Mouse (Mus musculus): ENCODE measurements around the gene Iqschfp. TPM values are rescaled to one million over a fixed set of nuclear protein-coding genes. Genes with fewer than 3 reads are reported as not detected.

Gene Iqschfp
- polyA plus RNA-seq, 1 experiment from 2014 or later: 0.10 TPM

DNA sequence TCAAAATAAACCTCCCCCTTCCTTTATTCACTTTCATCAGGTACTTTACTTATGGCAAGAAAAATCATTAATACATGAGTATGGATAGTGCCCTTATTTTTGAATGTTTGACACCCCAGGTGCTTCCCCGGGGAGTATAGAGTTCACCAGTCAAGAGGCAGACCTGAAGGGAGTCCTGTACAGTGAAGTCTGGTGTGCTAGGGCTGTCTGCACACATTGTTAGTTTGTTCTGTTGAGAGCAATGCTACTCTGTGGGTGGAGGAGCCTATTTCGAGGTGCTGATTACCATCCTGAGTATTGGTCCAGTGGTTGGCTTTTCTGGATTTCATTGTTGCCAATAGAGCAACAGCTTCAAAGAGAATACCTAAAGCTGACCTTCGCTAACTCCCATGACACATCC, 26.1 kb downstream of the Iqschfp start:
- Histone ChIP-seq H3K27ac (no peak overlapping the region), H3K36me3 (no peaks in the 10 kb centered on the region), H3K4me2 (no peak overlapping the region), H3K27me3 (replicated peaks) (no peaks in the 10 kb centered on the region), H3K4me3 (replicated peaks) (no peak overlapping the region), H3K9ac (no peak overlapping the region), H3K4me1 (no peaks in the 10 kb centered on the region), H3K9me3 (no peaks in the 10 kb centered on the region)
- ATAC-seq (ENCODE audit: insufficient read depth, low FRiP score, low read depth): no peak
- 80% methylated on average over 3 of the region's 3 CpGs for WGBS

DNA sequence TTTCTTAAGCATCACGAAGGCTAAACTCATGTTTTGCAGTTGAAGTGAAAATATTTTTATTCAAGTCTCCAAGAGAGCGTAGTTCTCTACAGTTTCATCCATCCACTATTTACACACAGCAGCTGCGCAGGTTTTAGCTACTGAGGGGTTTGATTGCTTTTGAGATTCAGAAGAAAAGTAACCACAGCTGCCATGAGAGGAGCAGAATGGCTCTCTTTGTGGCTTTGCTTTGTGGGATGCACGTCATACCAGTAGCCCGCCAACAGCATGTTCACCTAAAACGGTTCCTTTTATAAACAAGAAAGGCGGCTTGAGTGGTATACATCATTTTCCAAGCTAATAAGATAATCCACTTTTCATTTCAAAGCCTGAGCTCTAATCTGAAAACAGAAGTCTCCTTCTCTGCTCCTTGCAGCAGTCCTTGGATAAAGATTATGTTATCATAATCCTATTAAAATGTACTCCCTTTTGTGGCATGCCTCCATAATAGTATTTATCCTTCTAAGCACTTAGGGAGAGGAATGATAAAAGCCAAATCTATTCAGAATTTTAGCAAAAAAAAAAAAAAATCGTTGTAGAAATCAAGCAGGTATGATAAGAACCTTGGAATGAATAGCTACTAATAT, 26.7 kb downstream of the Iqschfp start:
- Histone ChIP-seq H3K27ac (no peak overlapping the region), H3K4me1 (no peaks in the 10 kb centered on the region), H3K4me2 (no peak overlapping the region), H3K36me3 (no peaks in the 10 kb centered on the region), H3K27me3 (replicated peaks) (no peaks in the 10 kb centered on the region), H3K4me3 (replicated peaks) (no peak overlapping the region), H3K9me3 (no peaks in the 10 kb centered on the region), H3K9ac (no peak overlapping the region)
- ATAC-seq (ENCODE audit: insufficient read depth, low FRiP score, low read depth): no peak
- 56% methylated on average over 8 of the region's 8 CpGs for WGBS

DNA sequence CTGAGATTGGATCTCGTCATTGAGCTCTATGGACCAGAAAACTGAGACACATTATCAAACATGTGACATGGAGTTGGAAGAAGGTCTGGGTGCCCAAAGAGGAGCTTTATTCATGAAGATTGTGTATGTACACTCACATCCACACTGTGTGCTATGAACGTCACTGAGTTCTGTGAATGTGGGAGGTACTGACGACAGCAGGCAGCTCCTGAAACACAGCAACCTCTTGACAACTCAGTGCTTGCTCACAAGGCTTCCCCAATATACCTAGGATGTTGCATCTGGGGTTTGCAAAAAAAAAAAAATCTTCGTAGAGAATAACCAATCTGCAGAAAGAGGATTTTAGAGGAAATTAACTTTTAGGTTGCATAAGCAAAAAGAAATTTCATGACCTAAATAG, 31.1 kb downstream of the Iqschfp start:
- Histone ChIP-seq H3K4me1 (no peaks in the 10 kb centered on the region), H3K27ac (no peak overlapping the region), H3K9me3 (no peaks in the 10 kb centered on the region), H3K4me3 (replicated peaks) (no peak overlapping the region), H3K9ac (no peak overlapping the region), H3K36me3 (no peaks in the 10 kb centered on the region), H3K27me3 (replicated peaks) (no peaks in the 10 kb centered on the region), H3K4me2 (no peak overlapping the region)
- 78% methylated on average over 4 of the region's 4 CpGs for WGBS
- no peak for ATAC-seq (ENCODE audit: insufficient read depth, low FRiP score, low read depth)

DNA sequence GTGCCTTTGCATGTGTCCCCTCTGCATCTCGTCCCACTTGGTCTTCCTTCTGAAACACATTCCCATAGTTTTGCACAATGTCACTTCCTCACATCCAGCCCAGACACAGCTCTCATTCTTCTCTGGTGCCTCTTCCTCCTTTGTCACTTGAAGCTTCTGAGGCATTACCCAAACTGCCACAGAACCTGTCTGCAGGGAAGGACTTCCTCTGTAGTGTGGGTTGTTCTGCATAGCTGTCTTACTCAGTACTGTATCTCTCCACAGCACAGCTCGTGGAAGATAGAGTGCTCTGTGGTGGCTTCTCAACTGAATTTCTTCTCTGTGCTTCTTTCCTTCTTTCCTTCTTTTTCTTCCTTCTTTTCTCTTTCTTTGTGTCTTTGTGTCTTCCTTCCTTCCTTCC, 33.4 kb downstream of the Iqschfp start:
- Histone ChIP-seq H3K4me1 (no peaks in the 10 kb centered on the region), H3K27ac (no peak overlapping the region), H3K36me3 (no peaks in the 10 kb centered on the region), H3K4me2 (no peak overlapping the region), H3K9ac (no peak overlapping the region), H3K27me3 (replicated peaks) (no peaks in the 10 kb centered on the region), H3K4me3 (replicated peaks) (no peak overlapping the region), H3K9me3 (no peaks in the 10 kb centered on the region)
- WGBS: 60% methylated on average over 2 of the region's 2 CpGs
- no peak for ATAC-seq (ENCODE audit: insufficient read depth, low FRiP score, low read depth)

- Histone ChIP-seq H3K27me3 (replicated peaks) (no peaks in the 10 kb centered on the region), H3K27ac (no peak overlapping the region), H3K9me3 (no peaks in the 10 kb centered on the region), H3K9ac (no peak overlapping the region), H3K36me3 (no peaks in the 10 kb centered on the region), H3K4me1 (no peaks in the 10 kb centered on the region), H3K4me2 (no peak overlapping the region), H3K4me3 (replicated peaks) (no peak overlapping the region)
- WGBS: 69% methylated on average over 10 of the region's 10 CpGs
- no peak for ATAC-seq (ENCODE audit: insufficient read depth, low FRiP score, low read depth)
Observed at GRCm38 (mm10) chr3:67930424-67931133, 38.5 kb downstream of the Iqschfp start.

DNA sequence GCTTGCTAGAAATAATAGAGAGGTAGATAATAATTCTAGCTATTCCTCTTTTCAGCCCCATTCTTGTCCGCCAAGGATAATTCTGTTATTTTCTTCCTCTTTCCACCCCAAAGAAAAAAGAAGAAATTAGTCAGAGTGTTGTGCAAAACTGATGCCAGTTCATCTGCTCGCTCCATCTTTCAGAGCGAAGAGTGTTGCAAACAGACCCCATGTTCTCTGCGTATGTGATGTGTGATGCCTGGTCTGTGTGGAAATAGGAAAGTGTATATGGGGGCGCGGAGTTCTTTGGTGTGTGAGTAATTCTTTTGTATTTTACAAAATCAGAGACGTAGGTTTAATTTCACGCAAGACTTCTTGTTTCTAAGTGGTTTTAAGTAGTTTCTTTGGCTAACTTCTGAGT, 39.1 kb downstream of the Iqschfp start:
- no peak overlapping the region for H3K4me2 ChIP-seq
- no peaks in the 10 kb centered on the region for H3K4me1 ChIP-seq
- WGBS: 91% methylated on average over 8 of the region's 8 CpGs
- H3K9ac ChIP-seq: no peak overlapping the region
- H3K4me3 ChIP-seq (replicated peaks): no peak overlapping the region
- no peak overlapping the region for H3K27ac ChIP-seq
- no peaks in the 10 kb centered on the region for H3K36me3 ChIP-seq
- no peaks in the 10 kb centered on the region for H3K9me3 ChIP-seq
- no peaks in the 10 kb centered on the region for H3K27me3 ChIP-seq (replicated peaks)
- ATAC-seq (ENCODE audit: insufficient read depth, low FRiP score, low read depth): no peak

- H3K27me3 ChIP-seq (replicated peaks): no peaks in the 10 kb centered on the region
- no peak for ATAC-seq (ENCODE audit: insufficient read depth, low FRiP score, low read depth)
- H3K4me3 ChIP-seq (replicated peaks): no peak overlapping the region
- no peak overlapping the region for H3K9ac ChIP-seq
- H3K4me2 ChIP-seq: no peak overlapping the region
- WGBS: 72% methylated on average over 3 of the region's 3 CpGs
- no peaks in the 10 kb centered on the region for H3K4me1 ChIP-seq
- no peak overlapping the region for H3K27ac ChIP-seq
- H3K9me3 ChIP-seq: no peaks in the 10 kb centered on the region
- no peaks in the 10 kb centered on the region for H3K36me3 ChIP-seq
Observed at GRCm38 (mm10) chr3:67931914-67932313, 39.9 kb downstream of the Iqschfp start.

GRCm38 (mm10) chr3:67935829-67936228, 43.8 kb downstream of the Iqschfp start:
- ATAC-seq (ENCODE audit: insufficient read depth, low FRiP score, low read depth): no peak
- H3K27me3 ChIP-seq (replicated peaks): no peaks in the 10 kb centered on the region
- H3K9me3 ChIP-seq: no peaks in the 10 kb centered on the region
- H3K36me3 ChIP-seq: no peaks in the 10 kb centered on the region
- WGBS: 62% methylated on average over 3 of the region's 3 CpGs
- no peaks in the 10 kb centered on the region for H3K4me1 ChIP-seq
- no peak overlapping the region for H3K27ac ChIP-seq
- no peak overlapping the region for H3K9ac ChIP-seq
- no peak overlapping the region for H3K4me2 ChIP-seq
- H3K4me3 ChIP-seq (replicated peaks): no peak overlapping the region

DNA sequence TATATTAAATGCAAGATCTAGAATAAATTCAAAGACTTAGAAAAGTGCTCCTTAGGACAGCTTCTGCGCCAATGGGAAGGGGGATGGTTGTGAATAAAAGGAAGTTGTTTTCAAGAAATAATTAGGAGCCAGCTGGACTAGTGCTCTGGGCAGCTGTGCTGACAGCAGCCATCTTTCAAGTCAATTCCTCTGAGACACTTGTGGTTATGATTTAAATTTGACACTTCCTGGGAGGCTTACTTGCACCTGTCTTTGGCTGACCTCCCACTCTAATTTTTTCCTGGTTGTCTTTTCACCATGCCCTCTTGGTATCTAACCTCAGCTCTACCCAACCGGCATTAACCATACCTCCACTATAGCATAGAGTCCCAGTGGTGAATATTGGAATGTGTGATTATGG, 55.0 kb downstream of the Iqschfp start:
- no peaks in the 10 kb centered on the region for H3K27me3 ChIP-seq (replicated peaks)
- no peak overlapping the region for H3K9ac ChIP-seq
- no peak for ATAC-seq (ENCODE audit: insufficient read depth, low FRiP score, low read depth)
- H3K27ac ChIP-seq: no peak overlapping the region
- 75% methylated on average over 2 of the region's 2 CpGs for WGBS
- no peaks in the 10 kb centered on the region for H3K4me1 ChIP-seq
- H3K9me3 ChIP-seq: no peaks in the 10 kb centered on the region
- no peaks in the 10 kb centered on the region for H3K36me3 ChIP-seq
- H3K4me3 ChIP-seq (replicated peaks): no peak overlapping the region
- no peak overlapping the region for H3K4me2 ChIP-seq

GRCm38 (mm10) chr3:67952517-67952940, 60.5 kb downstream of the Iqschfp start:
- no peak for ATAC-seq (ENCODE audit: insufficient read depth, low FRiP score, low read depth)
- H3K27me3 ChIP-seq (replicated peaks): no peaks in the 10 kb centered on the region
- H3K36me3 ChIP-seq: no peaks in the 10 kb centered on the region
- H3K4me1 ChIP-seq: no peaks in the 10 kb centered on the region
- H3K9ac ChIP-seq: no peak overlapping the region
- H3K9me3 ChIP-seq: no peaks in the 10 kb centered on the region
- no peak overlapping the region for H3K4me3 ChIP-seq (replicated peaks)
- H3K27ac ChIP-seq: no peak overlapping the region
- WGBS: 49% methylated on average over 5 of the region's 5 CpGs
- no peak overlapping the region for H3K4me2 ChIP-seq

DNA sequence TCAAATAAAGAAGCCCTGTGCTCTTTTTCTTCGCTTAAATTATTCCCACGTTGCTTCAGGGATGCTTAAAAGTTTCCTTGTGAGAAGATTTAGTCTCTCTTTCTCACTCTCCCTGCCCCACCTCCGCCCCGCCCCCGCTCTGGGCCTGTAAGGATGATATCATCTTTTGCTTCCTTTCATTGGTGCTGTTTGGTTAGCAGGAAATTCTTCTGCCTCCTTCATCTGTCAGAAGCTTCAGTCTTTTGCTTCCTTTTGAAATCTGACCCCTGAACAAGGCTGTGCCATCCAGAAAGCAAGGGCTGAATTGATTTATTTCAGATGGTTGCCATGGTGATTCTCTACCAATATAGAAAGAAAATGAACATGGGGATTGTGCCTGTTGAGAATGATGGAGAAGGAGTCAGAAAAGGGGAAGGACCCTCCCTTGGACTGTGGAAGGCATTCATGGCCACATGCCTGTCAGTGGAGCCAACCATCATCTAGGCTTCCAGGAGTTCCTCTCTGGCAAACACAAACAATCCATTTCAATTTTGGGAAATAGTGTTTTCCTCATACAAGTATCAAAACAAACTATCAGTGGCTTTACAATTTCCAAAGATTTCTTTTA, 62.5 kb downstream of the Iqschfp start:
- WGBS: 33% methylated on average over 5 of the region's 5 CpGs
- Histone ChIP-seq H3K4me1 (no peaks in the 10 kb centered on the region), H3K9ac (no peak overlapping the region), H3K4me2 (no peak overlapping the region), H3K27me3 (replicated peaks) (no peaks in the 10 kb centered on the region), H3K27ac (no peak overlapping the region), H3K9me3 (no peaks in the 10 kb centered on the region), H3K36me3 (no peaks in the 10 kb centered on the region), H3K4me3 (replicated peaks) (no peak overlapping the region)
- ATAC-seq (ENCODE audit: insufficient read depth, low FRiP score, low read depth): no peak

DNA sequence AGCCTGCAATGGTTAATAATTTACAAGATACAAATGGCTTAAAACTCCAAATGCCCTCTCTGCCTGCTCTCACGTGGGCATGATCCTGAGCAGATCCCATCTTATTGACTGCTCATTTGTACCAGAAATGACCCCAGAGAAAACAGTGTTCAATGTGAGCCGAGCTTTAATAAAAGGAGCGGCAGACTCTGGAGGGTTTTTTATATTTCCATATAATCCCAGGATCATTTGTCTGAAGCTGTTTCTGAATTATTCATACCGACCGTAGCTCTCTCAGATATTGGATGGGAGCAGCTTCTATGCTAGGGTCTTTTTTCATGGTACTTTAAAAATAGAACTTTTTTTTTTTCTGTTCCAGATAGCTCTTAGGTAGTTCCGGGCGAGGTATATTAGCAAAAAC, 67.6 kb downstream of the Iqschfp start:
- no peaks in the 10 kb centered on the region for H3K4me1 ChIP-seq
- no peak for ATAC-seq (ENCODE audit: insufficient read depth, low FRiP score, low read depth)
- H3K36me3 ChIP-seq: no peaks in the 10 kb centered on the region
- WGBS: 48% methylated on average over 7 of the region's 7 CpGs
- no peak overlapping the region for H3K9ac ChIP-seq
- H3K4me2 ChIP-seq: no peak overlapping the region
- no peak overlapping the region for H3K27ac ChIP-seq
- no peaks in the 10 kb centered on the region for H3K9me3 ChIP-seq
- H3K27me3 ChIP-seq (replicated peaks): no peaks in the 10 kb centered on the region
- no peak overlapping the region for H3K4me3 ChIP-seq (replicated peaks)
